Mouse (Mus musculus) bone marrow, adult 2 months (tissue): ENCODE data around the gene Oas3.

Experiments
- CTCF ChIP-seq: fragments of 200-500 bp; IDR thresholded peaks from 2 replicates; pipeline ENCODE4 v1.5.1; 2011; ENCODE audit warnings: low read length, control low read depth; ENCODE audit not compliant: control insufficient read depth, insufficient read depth
- POLR2A ChIP-seq: fragments of 200-500 bp; IDR thresholded peaks from 2 replicates; pipeline ENCODE4 v1.6.1; 2011; ENCODE audit warnings: low read depth, mild to moderate bottlenecking, control low read depth, low read length, borderline replicate concordance; ENCODE audit not compliant: control insufficient read depth

GRCm38 (mm10) chr5:120712721-120713120 is 64.7 kb downstream of the Oas3 start:
- TF ChIP-seq CTCF (no peak), POLR2A (no peak)
